Mouse (Mus musculus): ENCODE data around the gene Rbm20. TPM values are rescaled to one million over a fixed set of nuclear protein-coding genes. Genes with fewer than 3 reads are reported as not detected.

Gene Rbm20
- polyA plus RNA-seq, 1 experiment: not detected

GRCm38 (mm10) chr19:53696079-53696478, 19.0 kb downstream of the Rbm20 start:
- no peak for TF ChIP-seq CTCF (IDR thresholded peaks at IDR 0.05; ENCODE audit: low read depth, low read length)
- no peak for TF ChIP-seq POLR2A (IDR thresholded peaks at IDR 0.05; ENCODE audit: borderline replicate concordance, low read depth, low read length)

DNA sequence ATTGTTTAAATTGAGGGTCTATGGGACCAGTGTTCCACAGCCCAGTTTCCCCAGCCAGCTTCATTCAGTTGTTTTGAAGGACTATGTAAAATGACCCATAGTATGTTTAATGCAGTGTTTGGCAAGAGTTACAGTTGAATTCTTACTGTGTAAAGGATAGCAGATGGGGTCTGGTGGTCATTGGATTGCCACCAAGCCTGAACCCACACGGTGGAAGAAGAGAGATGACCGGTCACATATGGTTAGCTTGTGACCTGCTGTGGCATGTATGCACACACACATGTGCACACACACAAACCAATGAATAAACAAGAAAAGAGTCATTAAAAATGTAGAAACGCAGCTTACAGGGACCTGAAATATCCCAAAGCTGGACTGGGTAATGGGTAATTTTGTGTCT, 19.5 kb downstream of the Rbm20 start:
- no peak overlapping the region for H3K27ac ChIP-seq (ENCODE audit: insufficient read depth, low read depth, low read length)
- TF ChIP-seq CTCF (IDR thresholded peaks at IDR 0.05; ENCODE audit: low read depth, low read length): no peak
- H3K4me3 ChIP-seq (ENCODE audit: insufficient read depth, low read length): no peak overlapping the region
- no peaks in the 10 kb centered on the region for H3K4me1 ChIP-seq (ENCODE audit: control insufficient read depth, insufficient read depth, low read length)

More at GRCm38 (mm10) chr19:53696079-53696478, 19.0 kb downstream of the Rbm20 start:
- H3K4me3 ChIP-seq (ENCODE audit: insufficient read depth, low read length): no peak overlapping the region
- H3K27ac ChIP-seq (ENCODE audit: insufficient read depth, low read depth, low read length): no peak overlapping the region
- H3K4me1 ChIP-seq (ENCODE audit: control insufficient read depth, insufficient read depth, low read length): no peaks in the 10 kb centered on the region

GRCm38 (mm10) chr19:53697376-53698126, 20.4 kb downstream of the Rbm20 start:
- Histone ChIP-seq H3K4me1 (ENCODE audit: control insufficient read depth, insufficient read depth, low read length) (no peaks in the 10 kb centered on the region), H3K27ac (ENCODE audit: insufficient read depth, low read depth, low read length) (no peak overlapping the region), H3K4me3 (ENCODE audit: insufficient read depth, low read length) (no peak overlapping the region)
- TF ChIP-seq CTCF (IDR thresholded peaks at IDR 0.05; ENCODE audit: low read depth, low read length) (no peak), POLR2A (IDR thresholded peaks at IDR 0.05; ENCODE audit: borderline replicate concordance, low read depth, low read length) (no peak)

DNA sequence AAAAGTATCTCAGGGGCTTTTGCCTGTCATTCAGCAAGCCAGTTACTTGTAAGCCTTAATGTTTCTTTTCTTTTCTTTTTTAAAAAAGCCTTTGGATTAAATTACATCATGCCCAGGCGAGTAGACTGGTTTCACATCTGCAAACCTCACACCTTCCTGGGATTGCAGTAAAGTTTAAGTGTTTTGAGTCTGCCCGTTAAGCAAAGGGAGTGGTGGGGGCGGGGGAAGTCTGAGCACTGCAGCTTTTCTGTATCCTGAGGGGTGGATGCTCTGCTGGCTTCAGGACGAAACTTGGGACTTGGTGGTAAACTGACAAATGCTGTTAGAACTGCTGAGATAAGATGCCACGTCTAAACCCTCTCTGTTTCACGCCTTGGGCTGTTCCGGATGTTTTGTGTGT, 22.6 kb downstream of the Rbm20 start:
- H3K4me1 ChIP-seq (ENCODE audit: control insufficient read depth, insufficient read depth, low read length): no peaks in the 10 kb centered on the region
- TF ChIP-seq CTCF (IDR thresholded peaks at IDR 0.05; ENCODE audit: low read depth, low read length): no peak
- no peak for TF ChIP-seq POLR2A (IDR thresholded peaks at IDR 0.05; ENCODE audit: borderline replicate concordance, low read depth, low read length)
- H3K4me3 ChIP-seq (ENCODE audit: insufficient read depth, low read length): no peak overlapping the region
- H3K27ac ChIP-seq (ENCODE audit: insufficient read depth, low read depth, low read length): no peak overlapping the region

DNA sequence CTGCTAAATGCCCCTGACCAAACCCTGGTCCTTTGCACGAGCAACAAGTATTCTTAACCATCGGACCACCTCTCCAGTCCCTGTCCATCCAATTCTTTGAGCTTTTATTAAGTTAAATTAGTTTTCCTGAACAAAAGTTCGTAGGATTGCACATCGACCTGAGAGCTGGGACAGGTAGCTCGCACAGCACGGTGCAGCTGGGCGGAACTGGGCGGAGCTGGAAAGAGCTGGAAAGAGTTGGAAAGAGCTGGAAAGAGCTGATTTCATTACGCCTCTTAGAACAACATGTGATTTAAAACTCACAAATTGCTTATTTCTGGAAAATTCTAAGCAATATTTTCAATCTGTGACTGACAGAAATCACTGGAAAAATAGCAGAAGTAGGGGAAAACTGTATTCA, 24.3 kb downstream of the Rbm20 start:
- no peaks in the 10 kb centered on the region for H3K4me1 ChIP-seq (ENCODE audit: control insufficient read depth, insufficient read depth, low read length)
- no peak for TF ChIP-seq CTCF (IDR thresholded peaks at IDR 0.05; ENCODE audit: low read depth, low read length)
- no peak overlapping the region for H3K4me3 ChIP-seq (ENCODE audit: insufficient read depth, low read length)
- no peak overlapping the region for H3K27ac ChIP-seq (ENCODE audit: insufficient read depth, low read depth, low read length)

DNA sequence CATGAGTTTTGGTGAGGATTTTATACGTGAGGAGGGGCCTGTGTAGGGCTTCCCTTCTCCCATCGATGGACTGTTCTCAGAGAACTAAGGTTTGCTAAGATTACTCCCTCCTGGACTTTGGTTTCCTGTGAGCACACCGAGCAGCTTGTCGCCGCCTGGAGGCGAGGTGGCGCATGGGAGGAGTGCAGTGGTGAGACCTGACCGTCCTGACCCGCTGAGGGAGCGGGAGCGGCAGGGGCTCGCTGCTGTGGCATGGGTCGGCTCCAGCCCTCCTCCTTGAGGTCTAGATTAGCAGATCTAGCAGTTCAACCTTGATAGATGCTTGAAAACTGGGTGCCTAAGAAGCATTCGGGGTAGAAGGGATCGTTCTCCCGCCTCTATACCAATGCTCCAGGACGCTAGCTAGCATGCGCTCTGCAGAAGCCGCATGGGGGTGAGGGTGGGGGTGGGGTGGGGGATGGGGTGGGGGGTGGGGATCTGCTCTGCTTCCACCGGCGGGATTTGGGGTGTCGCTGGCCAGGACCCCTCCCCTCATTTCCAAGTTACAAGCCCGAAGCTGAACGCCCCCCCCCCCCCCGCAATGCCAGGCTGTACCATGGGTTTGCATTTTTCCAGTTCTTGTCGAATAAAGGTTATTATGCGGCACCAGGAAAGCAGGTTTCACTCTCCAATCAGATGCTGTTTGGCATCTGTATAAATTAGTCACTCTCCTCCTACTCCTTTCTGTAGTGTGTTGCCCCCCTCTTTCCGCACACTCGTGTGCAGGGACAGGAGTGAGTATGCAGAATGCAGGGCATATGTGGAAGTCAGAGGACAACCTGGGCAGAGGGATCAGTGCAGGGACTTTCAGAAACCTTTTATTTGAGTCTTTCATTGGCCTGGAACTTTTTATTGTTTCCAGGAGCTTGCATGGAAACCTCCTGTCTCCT, 28.1 kb downstream of the Rbm20 start:
- 0 out of 2 replicates have a peak, but pooled peaks have one; percentile 24 for TF ChIP-seq CTCF (IDR thresholded peaks at IDR 0.05; ENCODE audit: low read depth, low read length)
- no peak for TF ChIP-seq POLR2A (IDR thresholded peaks at IDR 0.05; ENCODE audit: borderline replicate concordance, low read depth, low read length)
- Histone ChIP-seq H3K4me1 (ENCODE audit: control insufficient read depth, insufficient read depth, low read length) (no peaks in the 10 kb centered on the region), H3K27ac (ENCODE audit: insufficient read depth, low read depth, low read length) (no peak overlapping the region), H3K4me3 (ENCODE audit: insufficient read depth, low read length) (peak overlapping the region; percentile 24; the same call in 1 of the 2 replicates)

DNA sequence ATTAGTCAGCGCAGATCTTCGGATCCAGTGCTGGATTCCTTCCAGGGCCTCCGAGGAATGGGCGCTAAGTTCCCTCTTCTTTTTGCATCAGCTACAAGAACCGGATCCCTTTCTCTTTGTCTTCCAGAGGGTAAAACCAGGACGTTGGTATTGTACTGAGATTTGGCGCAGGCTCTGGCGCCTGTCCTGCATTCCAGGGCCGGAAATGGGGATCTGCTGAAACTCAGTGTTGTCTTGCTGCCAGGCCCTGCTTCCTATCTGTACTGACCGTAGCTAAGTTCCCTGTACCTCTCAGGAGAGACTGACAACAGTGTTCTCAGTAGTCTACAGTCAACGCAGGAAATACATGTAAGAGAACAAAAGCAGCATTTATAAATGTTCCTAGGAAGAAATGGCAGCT, 31.3 kb downstream of the Rbm20 start:
- TF ChIP-seq POLR2A (IDR thresholded peaks at IDR 0.05; ENCODE audit: borderline replicate concordance, low read depth, low read length) (no peak), CTCF (IDR thresholded peaks at IDR 0.05; ENCODE audit: low read depth, low read length) (no peak)
- no peak overlapping the region for H3K27ac ChIP-seq (ENCODE audit: insufficient read depth, low read depth, low read length)
- H3K4me3 ChIP-seq (ENCODE audit: insufficient read depth, low read length): no peak overlapping the region
- H3K4me1 ChIP-seq (ENCODE audit: control insufficient read depth, insufficient read depth, low read length): no peaks in the 10 kb centered on the region

DNA sequence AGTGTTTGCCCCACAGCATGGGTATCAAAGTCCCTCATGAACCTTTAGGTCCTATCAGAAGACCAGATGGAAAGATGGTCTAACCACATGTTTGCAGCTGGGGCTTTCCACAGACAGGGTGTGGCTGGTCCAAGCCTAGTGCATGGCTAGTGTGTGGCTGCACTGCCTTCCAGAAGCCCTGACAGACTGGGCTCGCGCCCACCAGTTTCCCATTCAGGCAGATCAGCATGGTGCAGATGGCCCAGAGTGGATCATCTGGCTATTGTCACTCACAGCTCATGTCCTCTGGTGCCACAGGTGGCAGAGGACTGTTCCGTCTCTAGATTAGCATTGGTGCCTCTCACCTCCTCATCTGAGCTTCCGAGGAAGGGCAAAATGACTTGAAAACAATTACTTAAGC, 33.8 kb downstream of the Rbm20 start:
- no peak for TF ChIP-seq CTCF (IDR thresholded peaks at IDR 0.05; ENCODE audit: low read depth, low read length)
- Histone ChIP-seq H3K4me3 (ENCODE audit: insufficient read depth, low read length) (no peak overlapping the region), H3K4me1 (ENCODE audit: control insufficient read depth, insufficient read depth, low read length) (no peaks in the 10 kb centered on the region), H3K27ac (ENCODE audit: insufficient read depth, low read depth, low read length) (no peak overlapping the region)

DNA sequence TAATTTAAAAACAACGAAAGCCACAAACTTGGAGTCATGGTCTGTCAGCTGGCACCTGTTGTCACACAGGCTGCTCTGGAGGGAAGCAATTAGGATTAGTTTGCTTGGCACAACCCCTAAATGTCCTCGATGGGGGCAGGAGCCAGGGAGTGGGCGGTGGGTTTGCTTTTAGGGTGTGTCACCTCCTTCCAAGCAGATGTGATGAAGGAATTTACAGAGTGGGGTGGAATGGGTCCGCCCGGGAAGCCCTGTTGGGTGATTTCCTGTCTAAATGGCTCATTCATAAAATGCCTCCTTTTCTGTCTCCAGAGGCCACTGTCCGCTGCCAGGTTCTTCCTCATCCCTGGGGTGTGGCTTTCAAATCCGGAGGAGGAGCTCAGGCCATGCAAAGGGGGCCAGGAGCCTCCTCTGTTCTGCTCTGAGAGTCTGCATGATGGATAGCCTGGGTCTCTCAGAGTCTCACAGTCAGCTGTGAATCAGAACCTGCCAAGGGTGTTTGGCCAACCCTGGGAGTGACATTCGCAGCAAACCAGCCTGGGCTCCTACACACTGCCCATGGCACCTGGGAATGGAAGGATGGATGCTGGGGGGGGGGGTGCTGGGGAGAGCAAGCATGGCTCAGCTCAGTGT, 34.3 kb downstream of the Rbm20 start:
- TF ChIP-seq POLR2A (IDR thresholded peaks at IDR 0.05; ENCODE audit: borderline replicate concordance, low read depth, low read length) (no peak), CTCF (IDR thresholded peaks at IDR 0.05; ENCODE audit: low read depth, low read length) (no peak)
- H3K4me1 ChIP-seq (ENCODE audit: control insufficient read depth, insufficient read depth, low read length): no peaks in the 10 kb centered on the region
- H3K4me3 ChIP-seq (ENCODE audit: insufficient read depth, low read length): no peak overlapping the region
- no peak overlapping the region for H3K27ac ChIP-seq (ENCODE audit: insufficient read depth, low read depth, low read length)

All from bone marrow macrophage, adult 2 months (primary cell).